Mouse (Mus musculus) left cerebral cortex, postnatal 25 days (tissue): ENCODE measurements at regions not wholly inside any gene's neighbourhood (a gene's known extent, or its start where the extent isn't known, plus 50 kb on each side); places are given as distances from the start of the nearest gene placed in this dataset.

Source experiments
- DNase-seq, 2 experiments: peaks; one replicate each; pipeline ENCODE4 v3.0.0; 2022; ENCODE audit warnings: low spot score in 2 of 2, mixed read lengths in 1 of 2
- intact Hi-C: fragments of 180-260 bp; cut with DNase I; formaldehyde crosslinking; loops from one replicate; pipeline ENCODE4 v1.15.1; 2025

DNA sequence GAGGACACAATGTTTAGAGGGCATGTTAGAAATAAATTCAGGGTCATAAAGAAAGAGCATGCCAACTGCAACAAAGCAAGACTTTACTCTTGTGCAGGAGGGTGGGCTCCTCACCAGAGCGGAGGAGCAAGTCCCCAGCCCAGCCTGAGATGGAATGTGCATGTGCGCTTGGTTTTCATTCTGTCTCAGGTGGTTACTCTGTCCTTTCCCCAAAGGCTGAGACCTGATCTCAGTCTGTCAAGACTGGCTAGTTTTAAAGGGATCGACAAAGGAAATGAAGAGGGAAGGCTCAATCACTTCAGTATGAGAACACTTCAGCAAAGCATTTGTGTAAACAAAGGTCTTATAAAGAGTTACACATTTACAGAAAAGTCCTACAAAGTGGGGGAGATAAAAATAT is 362.5 kb downstream of the Gja1 start:
- DNase-seq, result no peak
- intact Hi-C loops, result no loop called here

DNA sequence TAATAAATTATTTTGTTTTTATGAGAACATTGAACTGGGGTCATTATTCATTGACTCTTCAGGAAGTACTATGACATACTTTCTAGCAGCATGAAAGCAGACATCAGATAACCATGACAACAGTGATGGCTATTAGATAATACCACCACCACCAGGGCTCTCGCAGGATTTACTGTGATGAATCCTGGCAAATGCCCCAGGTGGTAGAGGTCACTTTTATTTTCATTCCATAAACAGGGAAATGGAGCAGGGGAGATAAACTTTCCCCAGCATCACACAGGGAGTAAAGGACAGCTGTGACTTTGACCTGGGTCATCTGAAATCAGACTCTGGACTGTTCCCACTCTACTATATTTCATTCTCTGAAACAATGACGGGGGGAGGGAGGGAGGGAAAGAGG is 375.0 kb downstream of the Gja1 start:
- intact Hi-C loops, result loop anchor here (5.0 kb wide), 1 partner anchor 375 kb away; the partner anchor contains the start of gene Gja1
- no peak for DNase-seq

DNA sequence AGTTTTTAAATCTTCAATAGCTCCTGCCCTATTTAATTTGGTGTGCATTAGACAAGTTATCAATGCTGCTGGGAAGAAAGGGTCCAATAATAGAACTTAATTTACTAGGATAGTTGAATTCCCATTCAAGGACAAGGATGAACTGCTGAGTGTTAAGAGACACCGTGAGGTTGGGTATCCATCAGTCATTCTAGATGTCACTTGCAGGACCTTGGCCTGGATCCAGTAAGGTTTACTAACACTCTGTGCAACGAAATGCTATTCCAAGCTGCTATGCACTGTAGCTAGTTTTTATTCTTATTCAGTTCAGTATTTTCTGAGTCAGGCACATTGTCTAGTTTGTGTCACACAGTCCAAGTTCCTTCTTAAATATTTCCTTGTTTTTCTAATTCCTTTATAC is 376.4 kb downstream of the Gja1 start:
- no peak for DNase-seq
- intact Hi-C loops, result loop anchor here (5.0 kb wide), 1 partner anchor 376 kb away; the partner anchor contains the start of gene Gja1

DNA sequence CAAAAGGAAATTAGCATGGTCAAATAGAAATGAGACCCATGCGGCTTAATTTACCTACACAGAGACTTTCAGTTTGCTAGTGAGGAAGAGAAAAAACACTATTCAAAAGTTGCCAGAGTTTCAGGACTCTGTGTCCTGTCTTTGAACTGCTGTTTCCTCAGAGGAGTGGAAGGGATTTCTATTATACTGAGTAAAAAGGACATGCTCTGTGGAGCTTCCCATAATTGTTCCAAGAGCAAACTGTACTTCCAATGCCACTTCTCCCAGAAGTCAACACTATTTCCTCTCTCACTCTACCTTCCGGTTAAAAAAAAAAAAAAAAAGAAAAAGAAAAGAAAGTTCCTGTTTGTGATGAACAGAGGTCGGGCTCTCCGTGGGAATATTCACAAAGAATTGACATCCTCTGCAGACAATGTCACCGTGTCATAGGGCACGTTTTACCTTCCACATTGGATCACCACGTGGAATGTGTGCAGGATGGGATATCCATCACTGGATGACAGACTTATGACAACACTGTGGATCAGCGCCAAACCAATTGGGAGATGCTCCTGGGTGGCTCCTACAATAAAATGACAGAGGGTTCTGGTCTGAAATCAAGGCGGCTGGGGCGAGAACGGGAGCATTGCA is 377.5 kb downstream of the Gja1 start:
- DNase-seq, result no peak
- intact Hi-C loops, result loop anchor here (2.0 to 5.0 kb wide), 2 partner anchors 84 to 377 kb away; partner anchors contain the start of gene Gja1

DNA sequence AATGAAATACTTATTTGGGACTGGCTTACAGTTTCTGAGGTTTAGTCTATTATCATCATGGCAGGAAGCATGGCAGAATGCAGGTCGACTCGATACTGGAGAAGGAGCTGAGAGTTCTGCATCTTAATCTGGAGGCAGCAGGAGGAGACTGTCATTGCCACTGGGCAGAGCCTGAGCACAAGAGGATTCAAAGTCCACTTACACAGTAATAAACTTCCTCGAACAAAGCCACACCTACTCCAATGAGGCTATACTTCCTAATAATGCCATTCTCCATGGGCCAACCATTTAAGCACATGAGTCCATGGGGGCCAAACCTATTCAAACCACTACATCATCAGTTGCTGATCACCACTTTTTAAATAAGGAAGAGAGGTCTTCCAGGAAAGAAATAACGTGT is 393.5 kb downstream of the Gja1 start:
- intact Hi-C loops, result no loop called here
- DNase-seq, result no peak

DNA sequence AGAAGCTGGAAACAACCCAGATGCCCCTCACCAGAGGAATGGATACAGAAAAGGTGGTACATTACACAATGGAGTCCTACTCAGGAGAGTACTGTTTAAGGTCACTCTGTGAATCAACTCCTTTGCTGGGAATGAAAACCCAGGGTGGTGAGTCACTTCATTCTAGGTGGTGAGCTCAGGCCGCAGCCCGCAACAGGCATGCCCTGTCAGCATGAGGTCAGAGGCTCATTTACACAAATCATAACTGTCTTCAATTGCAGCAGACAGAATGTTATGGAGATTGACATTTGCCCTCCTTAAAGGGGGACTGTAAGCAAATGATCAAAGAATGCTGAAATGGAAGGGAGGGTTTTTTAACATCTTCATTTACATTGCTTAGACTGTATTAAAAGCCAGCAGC is 405.1 kb downstream of the Gja1 start:
- intact Hi-C loops, result no loop called here
- no peak for DNase-seq

DNA sequence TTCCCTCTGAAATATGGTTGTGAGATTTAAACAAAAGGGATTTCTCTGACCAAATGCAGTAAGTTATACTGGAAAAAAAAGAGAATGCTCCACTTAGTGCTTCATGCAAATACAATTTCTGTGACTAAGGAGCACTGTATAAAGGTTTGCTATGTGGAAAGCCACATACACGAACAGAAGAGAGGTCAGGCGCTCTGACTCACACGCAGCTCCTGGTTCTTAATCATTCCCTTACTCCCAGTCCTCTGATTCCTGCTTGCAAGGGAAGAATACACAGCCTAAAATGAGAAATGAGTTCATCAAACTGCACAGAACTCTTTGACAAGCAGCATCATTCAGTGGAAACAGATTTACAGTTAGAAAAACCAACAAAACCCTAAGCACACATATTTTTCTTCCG is 406.8 kb downstream of the Gja1 start:
- intact Hi-C loops, result no loop called here
- DNase-seq, result no peak

DNA sequence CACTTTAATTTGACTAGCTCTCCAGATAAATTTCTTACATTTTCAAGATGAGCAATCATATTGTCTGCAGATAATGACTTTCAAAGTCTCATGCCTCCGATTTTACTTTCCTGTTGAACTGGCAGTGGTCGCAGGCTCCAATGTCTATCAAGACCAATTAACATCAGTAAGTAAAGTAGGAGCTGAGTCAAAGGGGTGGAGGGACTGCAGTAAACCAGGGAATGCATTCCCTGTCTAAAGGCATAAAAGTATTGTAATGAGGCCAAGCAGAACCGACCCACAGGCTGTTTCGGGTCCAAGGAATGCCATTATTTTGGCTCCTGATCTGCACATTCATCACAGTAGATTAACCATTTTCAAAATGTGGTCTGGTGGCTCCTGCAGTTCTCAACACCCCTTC is 411.0 kb downstream of the Gja1 start:
- intact Hi-C loops, result no loop called here
- DNase-seq, result no peak

DNA sequence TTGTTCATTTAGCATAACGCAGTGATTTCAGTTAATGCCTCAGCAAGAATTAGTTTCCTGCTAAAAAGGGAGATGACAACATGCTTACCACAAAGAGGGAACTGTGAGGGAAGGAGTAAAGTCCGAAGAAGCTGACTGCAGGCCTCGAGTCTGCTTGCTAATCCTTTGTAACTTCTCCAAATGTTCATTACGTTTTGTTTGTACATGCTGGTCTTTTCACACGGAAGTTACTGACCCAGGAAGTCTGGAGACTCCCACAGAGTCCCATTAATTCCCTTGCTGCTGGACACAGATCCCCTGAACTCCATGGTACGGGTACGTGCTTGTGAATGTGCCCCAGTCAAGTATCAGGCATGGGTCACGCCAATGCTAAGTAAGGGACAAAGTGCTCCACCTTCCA is 415.9 kb downstream of the Gja1 start:
- DNase-seq, result no peak
- intact Hi-C loops, result no loop called here

DNA sequence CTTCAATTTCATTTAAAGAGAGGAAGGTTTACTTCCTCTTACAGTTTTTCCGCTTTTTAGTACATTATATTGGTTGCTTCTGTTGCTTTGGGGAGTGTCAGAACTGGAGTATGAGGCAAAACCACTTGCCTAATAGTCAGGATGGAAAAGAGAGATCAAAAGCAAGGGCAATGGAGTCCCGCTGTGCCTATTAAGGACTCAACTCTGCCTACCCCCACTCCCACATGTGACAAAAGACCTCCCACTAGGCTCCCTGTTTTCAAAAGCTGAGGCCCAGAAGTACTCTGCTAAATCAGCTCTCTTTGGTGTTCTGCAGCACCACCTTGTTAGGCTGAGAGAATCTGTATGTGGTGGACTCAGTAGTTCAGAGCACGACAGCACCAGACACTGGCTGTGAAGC is 418.3 kb downstream of the Gja1 start:
- DNase-seq, result peak in 1 of 2 experiments; percentile 6
- intact Hi-C loops, result no loop called here

DNA sequence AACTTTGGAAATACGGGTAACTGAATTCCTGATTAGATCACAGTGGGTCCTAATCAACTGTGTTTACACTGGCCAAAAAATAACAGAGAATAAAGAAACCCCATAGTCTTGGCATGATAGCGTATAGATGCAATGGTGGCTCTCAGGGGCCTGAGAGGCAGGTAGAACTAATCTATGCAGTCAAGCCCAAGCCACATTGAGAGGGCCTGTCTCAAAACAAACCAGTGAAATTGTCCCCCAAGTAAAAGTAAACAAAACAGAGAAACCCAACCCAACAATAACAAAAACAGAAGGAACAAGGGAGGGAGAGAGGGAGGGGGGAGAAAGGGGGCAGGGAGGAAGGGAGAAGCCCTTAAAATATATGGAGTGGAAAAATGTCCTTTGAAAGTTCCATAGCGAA is 422.2 kb downstream of the Gja1 start:
- intact Hi-C loops, result no loop called here
- DNase-seq, result no peak

DNA sequence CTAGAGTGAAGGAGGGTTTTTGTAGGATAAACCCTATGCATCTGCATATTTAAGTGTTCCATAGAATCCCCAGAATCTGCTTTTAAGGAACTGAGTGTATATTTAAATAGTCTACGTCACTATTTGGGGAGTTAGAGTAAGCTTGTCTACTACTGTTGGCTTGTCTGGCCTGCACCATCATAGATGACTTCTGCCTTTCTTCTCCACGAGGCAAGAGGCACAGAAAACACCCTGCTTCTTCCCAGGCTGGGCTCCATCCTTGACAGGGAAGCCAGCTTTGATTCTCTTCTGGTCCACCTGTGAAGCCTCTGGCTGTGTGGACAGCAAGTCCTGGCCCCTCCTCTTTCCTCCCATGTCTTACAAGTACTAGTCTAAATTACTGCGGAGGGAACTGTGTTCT is 422.6 kb downstream of the Gja1 start:
- intact Hi-C loops, result no loop called here
- DNase-seq, result no peak

DNA sequence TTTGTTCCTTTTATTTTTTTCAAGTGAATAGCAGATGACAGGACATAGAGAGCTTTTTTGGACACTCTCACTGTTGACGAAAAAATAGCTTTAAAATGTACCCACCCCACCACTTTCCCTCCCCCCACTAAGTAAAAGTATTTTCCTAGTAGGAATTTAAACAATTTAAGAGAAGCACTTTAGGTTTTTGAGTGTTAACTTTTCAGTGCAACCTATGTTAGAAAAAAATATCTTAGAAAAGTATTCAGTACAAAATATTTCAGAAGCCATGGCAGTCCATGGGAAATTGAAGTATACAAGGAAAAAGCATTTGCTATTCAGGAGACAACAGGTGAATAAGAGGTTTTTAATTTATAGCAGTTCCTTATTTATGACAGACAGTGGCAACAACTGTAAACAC is 431.9 kb downstream of the Gja1 start:
- intact Hi-C loops, result no loop called here
- DNase-seq, result no peak

DNA sequence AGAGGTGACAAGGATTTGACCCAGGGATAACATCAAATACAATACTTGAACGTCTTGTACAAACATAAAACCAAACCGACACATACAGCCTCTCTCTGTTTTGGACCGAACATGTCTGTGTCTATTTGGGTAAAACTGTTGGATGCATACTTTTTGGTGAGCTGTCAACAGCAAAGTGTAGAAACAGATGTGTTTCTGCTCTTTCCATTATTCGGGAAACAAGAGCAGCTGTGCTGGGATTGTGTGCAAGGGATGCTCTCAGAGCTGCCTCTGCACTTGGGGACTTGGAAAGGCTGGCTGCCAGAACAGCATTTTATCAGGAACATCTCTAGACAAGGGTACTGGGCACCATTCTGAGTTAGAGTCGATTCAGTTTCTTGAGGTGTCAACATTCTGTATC is 445.0 kb downstream of the Gja1 start:
- intact Hi-C loops, result no loop called here
- no peak for DNase-seq

DNA sequence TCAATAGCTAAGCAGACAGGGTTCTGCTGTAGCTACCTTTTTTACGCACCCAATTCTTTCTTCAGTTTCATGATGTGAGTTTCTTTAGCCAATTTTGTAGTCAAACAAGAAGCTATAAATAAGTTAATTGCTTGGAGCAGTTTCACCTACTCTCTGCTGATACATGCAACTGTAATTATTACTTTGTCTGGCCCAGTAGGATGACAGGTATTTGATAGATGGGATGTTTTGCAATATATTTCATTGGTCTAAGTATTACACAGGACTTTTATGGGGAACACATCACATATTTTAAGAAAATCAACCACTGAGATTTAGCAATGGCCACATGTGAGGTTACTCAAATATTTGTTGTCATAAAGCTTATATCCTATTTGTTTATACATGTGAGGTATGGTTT is 454.2 kb downstream of the Gja1 start:
- intact Hi-C loops, result no loop called here
- no peak for DNase-seq

DNA sequence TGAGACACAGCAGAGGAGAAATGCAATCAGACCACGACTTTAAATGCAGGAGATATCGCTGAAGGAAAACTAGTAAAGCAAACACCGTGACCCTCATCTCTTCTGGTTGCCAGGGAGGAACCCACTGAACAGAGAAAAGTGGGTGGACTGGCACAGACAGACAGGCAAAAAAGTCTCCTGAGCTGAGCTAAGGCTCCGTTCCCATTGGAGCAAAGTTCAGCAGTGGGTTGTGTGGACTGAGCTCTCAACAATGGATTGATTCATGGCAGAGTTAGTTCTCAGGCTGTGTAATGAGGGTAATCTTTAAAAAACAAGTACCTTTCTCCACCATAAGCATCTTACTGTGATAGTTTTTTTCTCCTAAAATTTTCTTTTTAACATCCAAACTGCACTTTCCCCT is 454.8 kb downstream of the Gja1 start:
- intact Hi-C loops, result no loop called here
- DNase-seq, result peak in 1 of 2 experiments; percentile 14

DNA sequence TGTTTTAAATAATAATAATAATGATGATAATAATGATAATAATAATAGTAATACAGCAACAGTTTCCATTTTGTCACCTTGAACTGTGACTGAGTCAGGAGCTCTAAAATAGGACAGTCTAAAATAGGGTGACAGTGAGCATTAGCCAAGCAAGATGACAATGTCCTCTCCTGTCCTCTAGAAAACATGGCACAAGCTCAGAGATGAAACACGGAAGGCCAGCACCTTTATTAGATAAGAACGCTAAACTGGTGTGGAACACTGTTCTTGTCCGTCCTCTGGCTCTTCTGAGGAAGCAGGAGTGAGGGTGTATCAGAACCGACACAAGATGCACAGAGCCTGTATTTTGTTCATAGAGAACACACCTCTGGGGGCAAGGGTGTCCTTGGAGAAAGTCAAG is 459.0 kb downstream of the Gja1 start:
- intact Hi-C loops, result no loop called here
- DNase-seq, result no peak

DNA sequence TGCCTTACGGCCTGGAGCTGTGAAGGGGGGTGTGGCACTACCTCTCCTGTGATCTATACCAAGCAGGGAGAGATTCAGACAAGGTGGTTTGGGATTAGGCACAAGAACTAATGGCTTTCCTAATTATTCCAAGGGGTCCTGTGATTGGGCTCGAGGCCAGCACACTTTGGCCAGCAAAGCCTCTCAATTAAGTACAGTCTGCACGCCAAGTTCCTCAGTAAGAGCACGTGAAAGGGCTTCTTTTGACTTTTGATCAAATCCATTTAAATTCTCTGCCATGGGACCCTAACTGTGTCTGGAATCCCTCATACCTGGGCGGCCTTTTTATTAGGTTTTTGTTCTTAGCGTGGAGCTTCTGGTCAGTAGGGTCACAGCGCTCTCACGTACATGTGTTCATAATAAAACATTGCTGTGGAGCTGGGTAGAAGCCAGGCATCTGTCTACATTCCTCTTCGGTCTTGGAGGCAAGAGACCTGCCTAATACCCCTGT is 461.9 kb downstream of the Gja1 start:
- intact Hi-C loops, result loop anchor here (2.0 kb wide), 1 partner anchor 84 kb away; no protein-coding TSS in a partner anchor
- peak; percentile 21 to 28 for DNase-seq

DNA sequence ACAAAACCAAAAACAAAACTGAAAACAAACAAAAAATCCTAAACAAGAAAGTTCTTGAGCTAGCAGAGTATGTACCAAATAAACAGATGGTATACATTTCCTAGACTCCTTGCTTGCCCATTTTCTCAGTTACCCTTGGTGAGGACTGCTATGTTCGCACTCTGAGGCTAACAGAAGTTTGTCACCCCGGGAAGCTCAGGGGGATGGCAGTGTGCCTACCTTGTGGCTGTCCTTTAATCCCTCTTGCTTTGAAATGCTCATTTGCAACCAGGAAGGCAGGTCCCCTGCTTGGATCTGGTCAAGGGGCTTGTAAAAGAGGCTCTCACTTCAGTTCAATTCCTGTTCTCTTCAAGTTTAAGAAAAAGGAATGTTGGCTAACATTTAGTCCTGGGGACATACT is 462.4 kb downstream of the Gja1 start:
- DNase-seq, result peak in 1 of 2 experiments; percentile 35
- intact Hi-C loops, result loop anchor here (2.0 kb wide), 1 partner anchor 85 kb away; no protein-coding TSS in a partner anchor

DNA sequence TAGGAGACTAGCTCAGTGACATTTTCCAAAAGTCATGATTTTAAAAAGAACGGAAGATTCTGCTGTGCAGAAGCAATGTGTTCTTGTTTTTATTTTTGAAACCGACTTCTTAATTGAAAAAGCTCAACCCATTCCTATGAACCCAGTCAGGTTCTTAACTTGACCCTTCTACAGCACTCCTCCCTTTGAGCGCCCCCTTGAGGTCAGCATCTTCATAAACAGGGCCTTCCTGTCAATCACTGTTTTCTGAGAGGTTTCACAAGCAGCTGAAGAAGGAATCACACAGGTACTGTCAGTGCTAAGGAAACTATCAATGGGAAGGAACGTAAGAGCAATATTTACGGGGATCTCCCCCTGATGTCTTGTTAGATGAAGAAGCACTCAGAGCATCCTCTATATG is 463.6 kb downstream of the Gja1 start:
- no peak for DNase-seq

DNA sequence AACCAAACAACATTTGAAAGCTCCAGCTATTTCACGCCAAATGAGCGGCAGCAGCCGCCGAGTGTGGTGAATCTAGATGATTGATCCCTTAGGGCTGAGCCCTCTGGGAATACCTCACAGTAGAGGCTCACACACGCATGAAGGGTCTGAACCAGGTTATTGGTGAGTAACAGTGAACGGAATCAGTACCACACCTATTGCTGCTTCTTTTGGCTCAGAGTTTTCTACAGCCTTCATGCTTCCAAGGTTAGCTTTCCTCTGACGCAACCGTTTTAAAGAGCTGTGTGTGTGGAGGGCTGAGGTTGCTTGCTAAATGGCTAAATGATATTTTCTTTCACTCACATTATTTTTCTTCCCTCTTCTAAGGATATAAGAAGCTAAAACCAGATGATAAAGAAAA is 464.4 kb downstream of the Gja1 start:
- intact Hi-C loops, result loop anchor here (10.0 kb wide), 1 partner anchor 467 kb away; the partner anchor contains the start of gene Gja1
- DNase-seq, result no peak

More for the DNA sequence above, 463.6 kb downstream of the Gja1 start:
- intact Hi-C loops, result loop anchor here (10.0 kb wide), 1 partner anchor 466 kb away; the partner anchor contains the start of gene Gja1

DNA sequence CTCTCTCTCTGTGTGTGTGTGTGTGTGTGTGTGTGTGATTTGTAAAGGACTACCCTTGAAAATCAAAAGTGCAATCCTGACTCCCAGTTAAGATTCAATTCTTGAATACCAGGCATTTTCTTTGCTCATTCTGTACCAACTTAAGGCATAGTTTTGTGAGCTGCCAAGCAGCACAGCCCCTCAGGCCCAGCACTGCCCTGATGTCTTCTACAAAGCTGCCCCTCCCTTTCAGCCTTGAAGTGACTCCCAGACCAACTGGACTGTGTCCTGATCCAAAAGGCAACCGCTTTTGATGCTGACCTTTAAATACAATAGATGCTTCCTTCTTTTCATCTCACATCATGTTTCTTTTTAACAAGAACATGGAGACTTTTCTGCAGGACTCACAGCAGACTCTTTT is 464.8 kb downstream of the Gja1 start:
- intact Hi-C loops, result loop anchor here (10.0 kb wide), 1 partner anchor 467 kb away; the partner anchor contains the start of gene Gja1
- DNase-seq, result no peak
